Mouse (Mus musculus) gonadal fat pad, adult 2 months (tissue): ENCODE results near the gene Kazald1. TPM values are rescaled to one million over a fixed set of nuclear protein-coding genes. Genes with fewer than 3 reads are reported as not detected.

Source experiments
- DNase-seq: peaks from one replicate; pipeline ENCODE4 v3.0.0-alpha.2; 2012; ENCODE audit warnings: low read depth
- polyA plus RNA-seq: library from polyadenylated mRNA; depleted of rRNA; stranded (reverse); fragments of >200 nt; gene quantifications from 2 replicates; pipeline ENCODE4 v1.2.3, GENCODE M21; 2012; rRNA removed

The Kazald1 gene
- polyA plus RNA-seq, 1 experiment = 5.7 TPM

DNA sequence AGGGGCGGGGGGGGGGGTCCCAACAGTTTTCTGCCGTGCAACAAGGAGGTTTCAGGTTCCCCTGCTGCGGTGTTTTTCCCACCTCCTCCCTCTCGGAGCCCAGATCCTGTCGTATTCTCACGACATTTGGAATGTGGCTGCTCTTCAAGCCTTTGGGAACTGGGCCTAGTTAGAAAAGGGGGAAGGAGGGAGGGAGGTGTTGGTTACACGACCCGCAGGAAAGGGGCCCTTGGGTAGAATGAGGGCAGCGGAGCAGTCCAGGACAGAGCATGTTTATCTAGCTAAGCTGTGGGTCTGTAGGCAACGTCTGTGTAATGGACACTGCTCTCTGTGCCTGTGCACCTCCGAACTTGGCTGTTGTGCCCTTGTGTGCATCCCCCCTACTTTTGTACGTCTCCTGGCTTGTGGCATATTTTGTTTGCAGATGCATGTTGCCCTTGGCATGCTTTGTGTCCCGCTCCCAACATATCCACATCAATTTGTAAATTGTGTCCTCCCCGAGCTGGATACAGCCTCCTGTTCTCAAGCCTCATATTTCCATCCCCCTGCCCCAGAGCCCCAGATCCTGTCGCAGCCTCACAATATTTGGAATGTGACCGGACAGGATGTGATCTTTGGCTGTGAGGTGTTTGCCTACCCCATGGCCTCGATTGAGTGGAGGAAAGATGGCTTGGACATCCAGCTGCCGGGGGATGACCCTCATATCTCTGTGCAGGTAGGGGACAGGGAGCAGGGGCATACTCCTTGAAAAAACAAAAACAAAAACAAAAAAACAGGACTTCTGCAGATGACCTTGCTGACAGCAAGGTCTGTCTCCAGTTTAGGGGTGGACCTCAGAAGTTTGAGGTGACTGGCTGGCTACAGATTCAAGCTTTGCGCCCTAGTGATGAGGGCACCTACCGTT lies 3.0 kb downstream of the Kazald1 start:
- no peak for DNase-seq

GRCm38 (mm10) chr19:45078971-45079764 lies 4.1 kb downstream of the Kazald1 start:
- DNase-seq = no peak

- DNase-seq = no peak
These were observed 4.9 kb downstream of the Kazald1 start for GRCm38 (mm10) chr19:45079769-45080515.

- no peak for DNase-seq
These were observed 5.7 kb downstream of the Kazald1 start for GRCm38 (mm10) chr19:45080711-45081110.

- no peak for DNase-seq
These were observed 6.2 kb downstream of the Kazald1 start for GRCm38 (mm10) chr19:45081279-45081678.

DNA sequence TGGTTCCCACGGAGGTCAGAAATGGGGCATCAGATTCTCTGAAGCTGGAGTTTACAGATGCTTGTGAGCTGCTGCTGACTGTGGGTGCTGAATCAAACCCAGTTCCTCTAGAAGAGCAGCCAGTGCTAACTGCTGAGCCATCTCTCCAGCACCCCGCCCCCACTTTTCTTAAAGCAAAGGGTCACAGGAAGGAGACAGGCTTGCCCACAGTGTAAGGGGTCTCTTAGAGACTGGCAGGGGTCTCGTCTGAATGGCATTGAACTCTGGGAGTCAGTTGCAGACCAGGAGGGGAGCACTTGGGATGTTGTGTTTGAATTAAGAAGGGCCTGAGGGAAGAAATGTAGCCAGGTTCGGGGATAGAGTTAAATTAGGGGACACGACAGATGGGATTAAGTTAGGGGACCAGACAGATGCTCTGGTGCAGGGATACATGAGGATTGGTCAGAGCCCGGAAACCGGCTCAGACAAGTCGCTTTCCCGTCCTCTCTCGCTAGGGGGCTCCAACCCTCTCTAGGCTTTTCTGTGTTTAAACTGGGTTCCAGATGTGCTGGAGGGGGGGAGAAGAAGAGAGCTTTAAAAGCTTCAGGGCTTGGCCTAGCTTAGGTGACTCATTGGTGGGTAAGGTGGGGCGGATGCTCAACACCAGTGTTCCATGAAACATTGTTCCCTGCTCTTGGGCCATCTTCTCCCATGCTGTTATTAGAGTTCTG lies 7.0 kb downstream of the Kazald1 start:
- no peak for DNase-seq

DNA sequence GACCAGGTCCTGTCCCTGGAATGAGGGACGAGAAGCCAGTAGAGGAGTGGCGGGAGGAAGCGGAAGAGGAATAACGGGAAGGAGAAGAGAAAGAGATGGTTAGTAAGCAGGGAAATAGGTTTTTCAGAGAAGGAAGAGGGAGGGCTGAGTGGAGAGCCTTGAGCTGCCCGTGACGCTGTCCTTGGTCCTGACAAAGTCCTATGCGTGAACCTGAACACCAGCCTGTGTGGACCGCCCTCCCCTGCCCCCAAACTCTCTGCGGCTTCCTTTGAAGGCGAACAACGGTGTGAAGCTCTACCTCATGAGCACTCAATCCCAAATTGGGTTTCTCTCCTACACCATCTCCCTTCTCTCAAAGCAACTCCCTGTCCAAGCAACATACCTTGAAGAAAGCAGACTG lies 22.8 kb downstream of the Kazald1 start:
- no peak for DNase-seq

- no peak for DNase-seq
These were observed 25.6 kb downstream of the Kazald1 start for GRCm38 (mm10) chr19:45100486-45101270.

DNA sequence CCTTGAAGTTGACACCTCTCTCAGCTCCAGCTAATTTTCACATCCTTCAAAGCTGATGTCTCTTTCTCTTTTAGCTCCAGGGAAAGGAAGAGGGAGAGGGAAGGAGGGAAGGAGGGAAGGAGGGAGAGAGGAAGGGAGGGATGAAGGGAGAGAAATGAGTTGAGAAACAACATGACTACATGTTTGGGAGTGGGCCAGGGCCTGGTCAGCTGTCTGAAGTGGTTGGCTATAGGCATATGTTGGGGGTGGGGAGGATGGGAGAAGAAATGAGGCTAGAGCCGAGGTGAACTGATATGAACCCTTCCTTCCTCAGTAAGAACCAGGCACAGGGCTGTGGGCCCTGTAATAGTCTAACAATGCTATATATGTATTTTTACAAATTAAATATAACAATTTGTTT lies 30.6 kb downstream of the Kazald1 start:
- no peak for DNase-seq

DNA sequence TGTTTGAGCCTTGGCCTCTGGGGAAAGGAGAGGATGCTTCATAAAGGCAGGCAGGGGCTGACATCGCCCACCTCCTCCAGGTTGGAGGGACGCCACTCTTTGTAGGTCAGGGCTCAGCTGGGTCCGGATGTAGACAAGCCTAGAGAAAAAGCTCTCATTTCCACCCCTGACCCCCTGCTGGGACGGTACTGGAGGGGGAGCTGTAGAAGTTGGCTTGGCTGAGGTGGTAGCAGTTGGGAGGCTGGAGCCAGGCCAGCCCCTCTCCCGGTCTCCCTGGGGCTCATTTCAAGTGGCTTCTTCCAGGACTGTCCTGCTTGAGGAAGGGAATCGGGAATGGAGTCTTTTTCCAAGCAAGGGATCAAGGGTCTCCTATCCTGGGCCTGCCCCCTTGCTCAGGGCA lies 31.6 kb downstream of the Kazald1 start:
- no peak for DNase-seq

GRCm38 (mm10) chr19:45110681-45111080 lies 35.6 kb downstream of the Kazald1 start:
- no peak for DNase-seq

GRCm38 (mm10) chr19:45112444-45112843 lies 37.4 kb downstream of the Kazald1 start:
- no peak for DNase-seq

DNA sequence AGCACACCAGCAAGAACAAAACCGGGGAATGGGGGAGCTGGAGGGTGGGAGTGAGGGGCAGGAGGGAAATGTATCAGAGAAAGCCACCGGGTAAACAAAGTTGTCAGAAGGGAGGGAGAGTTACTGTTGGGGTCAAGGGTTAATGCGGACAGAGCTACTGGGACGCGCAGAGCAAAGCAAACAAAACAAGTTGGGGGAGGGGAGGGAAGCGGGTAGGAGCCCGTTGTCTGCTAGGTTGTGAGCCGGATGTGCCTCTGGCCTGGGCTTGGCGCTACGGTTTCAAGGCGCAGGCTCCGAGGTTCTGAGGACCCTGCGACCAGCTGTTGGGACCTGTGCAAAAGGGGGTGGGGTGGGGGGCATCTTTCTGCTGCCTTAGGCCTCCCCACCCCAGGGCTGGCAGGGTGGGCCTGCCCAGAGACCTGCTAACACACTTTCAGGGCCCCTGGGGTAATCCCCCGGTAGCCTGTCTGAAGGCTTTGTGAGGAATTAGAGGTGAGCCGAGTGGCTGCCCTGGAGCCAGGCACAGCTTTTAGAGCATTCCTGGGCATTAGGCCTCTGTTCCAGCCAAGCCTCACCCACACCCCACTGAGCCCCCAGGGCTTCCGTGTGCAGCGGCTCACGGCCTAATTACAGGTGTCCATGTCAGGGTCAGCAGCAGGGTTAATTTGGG lies 38.9 kb downstream of the Kazald1 start:
- no peak for DNase-seq

DNA sequence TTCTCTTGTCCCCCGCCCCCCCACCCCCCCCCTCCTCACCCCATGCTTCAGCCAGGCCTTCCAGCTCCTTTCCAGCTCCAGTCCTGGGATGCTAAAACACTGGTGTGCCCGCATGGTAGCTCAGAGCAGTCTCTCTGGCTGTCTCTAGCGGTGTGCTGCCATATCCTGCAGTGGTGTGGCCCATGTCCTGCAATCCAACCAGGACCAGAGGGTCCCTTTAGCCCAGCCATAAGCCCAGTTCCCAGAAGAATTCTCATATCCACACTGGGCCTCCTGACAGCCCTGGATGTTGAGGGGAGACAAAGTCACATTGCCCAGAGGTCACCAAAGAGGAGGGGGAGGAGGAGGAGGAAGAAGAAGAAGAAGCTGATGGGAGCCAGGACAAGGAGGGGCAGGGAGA lies 39.7 kb downstream of the Kazald1 start:
- DNase-seq = no peak

DNA sequence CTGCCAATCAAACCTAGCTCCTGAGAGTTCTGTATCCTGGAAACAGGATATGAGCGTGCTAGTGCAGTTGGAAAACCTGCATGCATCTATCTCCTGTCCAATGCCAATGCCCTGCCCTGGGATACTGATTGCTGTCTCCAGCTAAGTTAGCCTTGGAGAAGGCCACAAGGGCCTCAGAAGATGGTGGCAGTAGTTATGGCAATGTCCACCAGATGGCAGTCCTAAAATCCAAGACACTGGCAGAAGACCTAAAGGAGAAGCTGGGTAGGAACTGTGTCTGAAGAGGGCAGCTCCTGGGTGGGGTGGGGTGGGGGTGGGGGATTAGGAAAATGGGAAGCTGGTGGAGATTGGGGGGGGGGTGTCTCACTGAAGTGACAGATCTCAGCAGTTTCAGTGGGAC lies 41.8 kb downstream of the Kazald1 start:
- DNase-seq = no peak

Other genes with a start within 250 kb of the Kazald1 start
- 45.2 and 53.7 TPM in 2 replicates for gene Slf2, start 144.1 kb upstream of the Kazald1 start, polyA plus RNA-seq
- 15.5 and 18.5 TPM in 2 replicates for gene Sema4g, start 86.1 kb upstream of the Kazald1 start, polyA plus RNA-seq
- gene Twnk, start 69.6 kb upstream of the Kazald1 start, polyA plus RNA-seq = 12.9 and 13.4 TPM in 2 replicates
- gene Mrpl43, start 68.8 kb upstream of the Kazald1 start, polyA plus RNA-seq = 73.0 and 74.7 TPM in 2 replicates
- 87.8 and 102 TPM in 2 replicates for gene Lzts2, start 60.8 kb upstream of the Kazald1 start, polyA plus RNA-seq
- 0.61 and 0.70 TPM in 2 replicates for gene Pdzd7, start 29.5 kb upstream of the Kazald1 start, polyA plus RNA-seq
- 58.5 and 68.1 TPM in 2 replicates for gene Sfxn3, start 27.7 kb upstream of the Kazald1 start, polyA plus RNA-seq
- gene Tlx1, start 75.4 kb downstream of the Kazald1 start, polyA plus RNA-seq = 0.07 and 0.09 TPM in 2 replicates
- 0.04 and 0.05 TPM in 2 replicates for gene Lbx1, start 160.6 kb downstream of the Kazald1 start, polyA plus RNA-seq